ENCODE assay signal across 29 mouse cellular contexts in genomic region chr9:70567651-70568050, GRCm38 (mm10). TPM values are rescaled to one million over a fixed set of nuclear protein-coding genes. Genes with fewer than 3 reads are reported as not detected.
DNase-seq lines count a peak whose midpoint lies in the region; ATAC-seq lines count a peak whose summit lies in the region.
"Had no signal": no experiment of that assay in that cellular context is flagged by ENCODE, and none has a peak within 500 bp of the region (broad histone marks: within the 10 kb centered on the region; RNA-seq: fewer than 3 reads in every experiment).

No protein-coding gene starts in this region.

- peaks cover 11% of the 10 kb centered on the region for H3K36me3 ChIP-seq in heart, embryonic 14.5 days (ENCODE audit: control insufficient read depth, insufficient read depth, low read length)
- H3K36me3 ChIP-seq in liver, embryonic 16.5 days (ENCODE audit: control insufficient read depth, insufficient read depth): no peaks in the 10 kb centered on the region; the same call in 1 of the 2 replicates
- no peaks in the 10 kb centered on the region for H3K36me3 ChIP-seq in midbrain, embryonic 11.5 days (ENCODE audit: control insufficient read depth, insufficient read depth, low read length)
- H3K36me3 ChIP-seq in midbrain, embryonic 13.5 days: peaks cover 14% of the 10 kb centered on the region

- peak overlapping the region; percentile 71 to 76 for H3K27ac ChIP-seq in heart, embryonic 14.5 days (replicated peaks in 1 of 2; ENCODE audit: control insufficient read depth in 1 of 2, insufficient read depth in 1 of 2, low read depth in 2 of 2, low read length in 2 of 2)
- H3K27ac ChIP-seq in liver, embryonic 16.5 days (ENCODE audit: low read length): no peak overlapping the region
- H3K27ac ChIP-seq in midbrain, embryonic 11.5 days (ENCODE audit: low read depth, low read length): no peak overlapping the region
- no peak overlapping the region for H3K27ac ChIP-seq in midbrain, embryonic 13.5 days
- H3K27ac ChIP-seq: gastrocnemius, adult 2 months; kidney, postnatal 0 days; limb, embryonic 10.5 days; limb, embryonic 15.5 days; liver, embryonic 15.5 days had no signal

- H3K4me3 ChIP-seq in heart, embryonic 14.5 days (ENCODE audit: control insufficient read depth in 1 of 2, insufficient read depth in 1 of 2, low read depth in 1 of 2, low read length in 2 of 2): no peak overlapping the region
- H3K4me3 ChIP-seq in liver, embryonic 16.5 days (ENCODE audit: low read depth, low read length): no peak overlapping the region
- H3K4me3 ChIP-seq in midbrain, embryonic 11.5 days (ENCODE audit: low read depth, low read length): no peak overlapping the region
- no peak overlapping the region for H3K4me3 ChIP-seq in midbrain, embryonic 13.5 days (replicated peaks)
- H3K4me3 ChIP-seq: erythroblast, embryonic 14.5 days; gastrocnemius, adult 2 months; limb, embryonic 10.5 days; limb, embryonic 15.5 days; liver, embryonic 15.5 days had no signal

- ATAC-seq in heart, embryonic 14.5 days (ENCODE audit: insufficient number of reproducible peaks, insufficient read depth, low FRiP score, low read depth): peak; percentile 71
- peak; percentile 43; the same call in 1 of the 2 replicates for ATAC-seq in liver, embryonic 16.5 days (ENCODE audit: low read depth)
- no peak for ATAC-seq in midbrain, embryonic 11.5 days (ENCODE audit: low FRiP score)
- ATAC-seq in midbrain, embryonic 13.5 days: no peak
- ATAC-seq: activated CD4-positive, CD25-positive, alpha-beta regulatory T cell, adult 4 months; forebrain, embryonic 16.5 days; intestine, embryonic 16.5 days; midbrain, embryonic 16.5 days had no signal

- 28% methylated on average over 5 of the region's 5 CpGs for WGBS in heart, embryonic 14.5 days
- 64% methylated on average over 5 of the region's 5 CpGs for WGBS in liver, embryonic 16.5 days (ENCODE audit: insufficient replicate concordance)
- WGBS in midbrain, embryonic 11.5 days: 83% methylated on average over 5 of the region's 5 CpGs
- 79% methylated on average over 5 of the region's 5 CpGs for WGBS in midbrain, embryonic 13.5 days

- intact Hi-C loops in heart, postnatal 10 days (cut with DNase I): loop anchor here (5.0 kb wide), 1 partner anchor 150 kb away; no protein-coding TSS in a partner anchor

- H3K4me1 ChIP-seq in heart, embryonic 14.5 days (ENCODE audit: control insufficient read depth in 2 of 2, insufficient read depth in 2 of 2, low read length in 2 of 2): peaks cover 5 to 27% of the 10 kb centered on the region in 2 experiments
- no peaks in the 10 kb centered on the region for H3K4me1 ChIP-seq in liver, embryonic 16.5 days (ENCODE audit: control insufficient read depth, low read depth, low read length)
- H3K4me1 ChIP-seq in midbrain, embryonic 11.5 days (ENCODE audit: control insufficient read depth, insufficient read depth, low read length): no peaks in the 10 kb centered on the region
- H3K4me1 ChIP-seq in midbrain, embryonic 13.5 days (replicated peaks): no peaks in the 10 kb centered on the region
- H3K4me1 ChIP-seq: limb, embryonic 10.5 days; limb, embryonic 15.5 days; liver, embryonic 15.5 days had no signal

- H3K27me3 ChIP-seq in heart, embryonic 14.5 days (ENCODE audit: control insufficient read depth, insufficient read depth, low read length): no peaks in the 10 kb centered on the region
- no peaks in the 10 kb centered on the region for H3K27me3 ChIP-seq in liver, embryonic 16.5 days (ENCODE audit: control insufficient read depth, insufficient read depth, low read depth, low read length)
- no peaks in the 10 kb centered on the region for H3K27me3 ChIP-seq in midbrain, embryonic 11.5 days (ENCODE audit: control insufficient read depth, insufficient read depth, low read length)
- no peaks in the 10 kb centered on the region for H3K27me3 ChIP-seq in midbrain, embryonic 13.5 days
- H3K27me3 ChIP-seq: CH12.LX; limb, embryonic 15.5 days; liver, embryonic 15.5 days had no signal

- H3K9ac ChIP-seq in heart, embryonic 14.5 days (ENCODE audit: low read length): no peak overlapping the region
- no peak overlapping the region for H3K9ac ChIP-seq in liver, embryonic 16.5 days (ENCODE audit: low read depth, low read length)
- H3K9ac ChIP-seq in midbrain, embryonic 11.5 days (ENCODE audit: low read length): no peak overlapping the region
- H3K9ac ChIP-seq in midbrain, embryonic 13.5 days (replicated peaks): no peak overlapping the region
- H3K9ac ChIP-seq: limb, embryonic 15.5 days; liver, embryonic 15.5 days had no signal

- DNase-seq in heart, adult 11 months: peak; percentile 55
- DNase-seq in heart, postnatal 10 days: no peak
- DNase-seq in heart, adult 9 months (ENCODE audit: low spot score in 2 of 2): no peak
- DNase-seq in liver: no peak
- DNase-seq in midbrain, embryonic 11.5 days (ENCODE audit: low spot score, missing footprints): peak; percentile 70
- DNase-seq: adrenal gland, adult 2 months; adrenal gland, postnatal 36 days; cerebellum, adult 18-20 months; cerebellum, postnatal 10 days; gastrocnemius, adult 2 months; kidney, adult 8-10 months; kidney, postnatal 4 days; layer of hippocampus, adult 9-11 months; right cerebral cortex, postnatal 25 days; thymus, adult 18-20 months; thymus, postnatal 25 days had no signal

- H3K9me3 ChIP-seq in heart, embryonic 14.5 days (ENCODE audit: control insufficient read depth, low read length): no peaks in the 10 kb centered on the region
- H3K9me3 ChIP-seq in liver, embryonic 16.5 days (replicated peaks; ENCODE audit: control insufficient read depth, low read length): no peaks in the 10 kb centered on the region
- H3K9me3 ChIP-seq in midbrain, embryonic 11.5 days (ENCODE audit: control insufficient read depth, low read length): no peaks in the 10 kb centered on the region
- no peaks in the 10 kb centered on the region for H3K9me3 ChIP-seq in midbrain, embryonic 13.5 days
- H3K9me3 ChIP-seq: limb, embryonic 10.5 days; limb, embryonic 15.5 days; liver, embryonic 15.5 days had no signal

- H3K4me2 ChIP-seq in heart, embryonic 14.5 days (ENCODE audit: low read length): peak overlapping the region; percentile 45
- no peak overlapping the region for H3K4me2 ChIP-seq in liver, embryonic 16.5 days (ENCODE audit: low read depth, low read length)
- no peak overlapping the region for H3K4me2 ChIP-seq in midbrain, embryonic 11.5 days
- H3K4me2 ChIP-seq in midbrain, embryonic 13.5 days (replicated peaks): no peak overlapping the region
- H3K4me2 ChIP-seq: limb, embryonic 15.5 days; liver, embryonic 15.5 days had no signal

RNA-seq across cellular contexts. Expression of gene Sltm, which starts 25.1 kb away (rescaled TPM):
- 10 to 100 TPM; 30.7 to 30.8 TPM for total RNA-seq in heart, postnatal 10 days (2021)
- 39.8 and 40.7 TPM in 2 replicates for polyA plus RNA-seq in heart, embryonic 14.5 days (2014; fragmentation: Nextera tagmentation; extraction: Ambion mirVana)
- 14.9 and 16.1 TPM in 2 replicates for polyA plus RNA-seq in liver, embryonic 16.5 days (2015; fragmentation: Nextera tagmentation; extraction: Ambion mirVana)
- 65.5 and 66.2 TPM in 2 replicates for polyA plus RNA-seq in midbrain, embryonic 11.5 days (2014; fragmentation: Nextera tagmentation; extraction: Ambion mirVana)
- polyA plus RNA-seq in midbrain, embryonic 13.5 days (2015; fragmentation: Nextera tagmentation; extraction: Ambion mirVana): 70.5 and 73.7 TPM in 2 replicates

Comparison
In these comparisons a context has a peak if more than half of its experiments do, and no peak if none do; other contexts are left out.
1. DNase-seq: peak in heart, adult 11 months (single experiment) and midbrain, embryonic 11.5 days (single experiment); none in heart, postnatal 10 days (0 of 2), heart, adult 9 months (0 of 2) and liver (single experiment).
2. ATAC-seq: peak in heart, embryonic 14.5 days (single experiment) and liver, embryonic 16.5 days (single experiment); none in midbrain, embryonic 11.5 days (single experiment) and midbrain, embryonic 13.5 days (single experiment).
3. H3K27ac ChIP-seq: peak in heart, embryonic 14.5 days (2 of 2); none in liver, embryonic 16.5 days (single experiment), midbrain, embryonic 11.5 days (single experiment) and midbrain, embryonic 13.5 days (single experiment).